Mouse (Mus musculus) ES-Bruce4 (cell line): ENCODE measurements around the gene D430019H16Rik.

Experiments used
- CTCF ChIP-seq: IDR thresholded peaks from one replicate; pipeline ENCODE4 v1.8.1; 2011; ENCODE audit warnings: low read depth, low read length
- EP300 ChIP-seq: IDR thresholded peaks from 2 replicates; pipeline ENCODE4 v1.6.1; 2011; ENCODE audit warnings: low read depth, low read length; ENCODE audit not compliant: insufficient read depth
- POLR2A ChIP-seq: IDR thresholded peaks from one replicate; pipeline ENCODE4 v1.8.1; 2011; ENCODE audit warnings: low read length; ENCODE audit not compliant: insufficient read depth

GRCm38 (mm10) chr12:105537162-105537561 is 83.5 kb downstream of the D430019H16Rik start:
- no peak for TF ChIP-seq POLR2A
- no peak for TF ChIP-seq EP300
- no peak for TF ChIP-seq CTCF
